Mouse (Mus musculus) liver, embryonic 16.5 days (tissue): ENCODE data around the gene Rpl29. TPM values are rescaled to one million over a fixed set of nuclear protein-coding genes. Genes with fewer than 3 reads are reported as not detected.

Experiments
- ATAC-seq: fragments of 200-750 bp; cut with Nextera tagmentation; 2 replicates; pipeline ENCODE4 v1.8.0; 2017; ENCODE audit warnings: low read depth, mild to moderate bottlenecking, moderate number of reproducible peaks, moderate library complexity
- H3K27ac ChIP-seq: fragments of 300-500 bp; sonication (generic); 2 replicates; pipeline ENCODE4 v1.5.1; 2014; ENCODE audit warnings: mild to moderate bottlenecking, low read length
- H3K27me3 ChIP-seq: fragments of 300-500 bp; sonication (generic); 2 replicates; pipeline ENCODE4 v1.6.1; 2014; ENCODE audit warnings: low read depth, low read length, mixed read lengths; ENCODE audit not compliant: control insufficient read depth, insufficient read depth
- H3K36me3 ChIP-seq: fragments of 300-500 bp; sonication (generic); 2 replicates; pipeline ENCODE4 v1.6.1; 2014; ENCODE audit warnings: mild to moderate bottlenecking; ENCODE audit not compliant: control insufficient read depth, insufficient read depth
- H3K4me1 ChIP-seq: fragments of 300-500 bp; sonication (generic); 2 replicates; pipeline ENCODE4 v1.6.1; 2014; ENCODE audit warnings: low read depth, low read length, mixed read lengths; ENCODE audit not compliant: control insufficient read depth
- H3K4me2 ChIP-seq: fragments of 300-500 bp; sonication (generic); 2 replicates; pipeline ENCODE4 v1.6.1; 2014; ENCODE audit warnings: low read depth, low read length, mixed read lengths
- H3K4me3 ChIP-seq: fragments of 300-500 bp; sonication (generic); 2 replicates; pipeline ENCODE4 v1.5.1; 2014; ENCODE audit warnings: low read depth, mild to moderate bottlenecking, low read length
- H3K9ac ChIP-seq: fragments of 300-500 bp; sonication (generic); 2 replicates; pipeline ENCODE4 v1.6.1; 2014; ENCODE audit warnings: low read depth, low read length
- H3K9me3 ChIP-seq: fragments of 300-500 bp; sonication (generic); replicated peaks from 2 replicates; pipeline ENCODE4 v1.6.1; 2016; ENCODE audit warnings: low read length; ENCODE audit not compliant: control insufficient read depth
- WGBS: fragments of 180-500 bp; shearing (Covaris S2); extraction: QIAGEN DNeasy Blood & Tissue Kit; methylation state at CpG from one replicate; pipeline ENCODE4 v1.1.7; 2014; ENCODE audit not compliant: insufficient replicate concordance; 5-methylcytosine and 5-hydroxymethylcytosine counted together
- polyA plus RNA-seq: library from polyadenylated mRNA; unstranded; fragments of >200 nt; fragmentation: Nextera tagmentation; extraction: Ambion mirVana; gene quantifications from 2 replicates; pipeline ENCODE4 v1.2.1, GENCODE M21; 2015

The Rpl29 gene
- polyA plus RNA-seq, 1 experiment from 2014 or later: 452 TPM

GRCm38 (mm10) chr9:106450661-106451060 is 21.4 kb downstream of the Rpl29 start:
- Histone ChIP-seq H3K4me1 (peaks cover 45% of the 10 kb centered on the region), H3K27ac (peak overlapping the region; percentile 35; the same call in 1 of the 2 replicates), H3K27me3 (peaks cover 31% of the 10 kb centered on the region), H3K4me2 (peak overlapping the region; percentile 57; the same call in 1 of the 2 replicates), H3K36me3 (no peaks in the 10 kb centered on the region), H3K9ac (no peak overlapping the region), H3K9me3 (no peaks in the 10 kb centered on the region), H3K4me3 (no peak overlapping the region)
- ATAC-seq: no peak
- 41% methylated on average over 9 of the region's 9 CpGs for WGBS

- no peak for ATAC-seq
- no peak overlapping the region for H3K9ac ChIP-seq
- no peak overlapping the region for H3K27ac ChIP-seq
- H3K36me3 ChIP-seq: no peaks in the 10 kb centered on the region
- H3K4me3 ChIP-seq: no peak overlapping the region
- peaks cover 31% of the 10 kb centered on the region for H3K27me3 ChIP-seq
- 69% methylated on average over 11 of the region's 11 CpGs for WGBS
- no peaks in the 10 kb centered on the region for H3K9me3 ChIP-seq
- 0 out of 2 replicates have a peak overlapping the region, but pooled peaks have one; percentile 6 for H3K4me2 ChIP-seq
- H3K4me1 ChIP-seq: peaks cover 40% of the 10 kb centered on the region
These were observed 22.0 kb downstream of the Rpl29 start for GRCm38 (mm10) chr9:106451298-106451697.

- H3K4me3 ChIP-seq: no peak overlapping the region
- no peak overlapping the region for H3K4me2 ChIP-seq
These were observed 22.6 kb downstream of the Rpl29 start for GRCm38 (mm10) chr9:106451899-106452298.

GRCm38 (mm10) chr9:106452351-106452750 is 23.1 kb downstream of the Rpl29 start:
- H3K9me3 ChIP-seq: no peaks in the 10 kb centered on the region
- no peak overlapping the region for H3K9ac ChIP-seq
- no peak overlapping the region for H3K4me2 ChIP-seq
- 50% methylated on average over 6 of the region's 6 CpGs for WGBS
- peaks cover 31% of the 10 kb centered on the region for H3K27me3 ChIP-seq
- no peaks in the 10 kb centered on the region for H3K36me3 ChIP-seq
- H3K27ac ChIP-seq: no peak overlapping the region
- peaks cover 31% of the 10 kb centered on the region for H3K4me1 ChIP-seq
- H3K4me3 ChIP-seq: no peak overlapping the region
- ATAC-seq: no peak

More at GRCm38 (mm10) chr9:106451899-106452298, 22.6 kb downstream of the Rpl29 start:
- Histone ChIP-seq H3K9ac (no peak overlapping the region), H3K9me3 (no peaks in the 10 kb centered on the region), H3K4me1 (peaks cover 34% of the 10 kb centered on the region), H3K27me3 (peaks cover 31% of the 10 kb centered on the region), H3K27ac (no peak overlapping the region), H3K36me3 (no peaks in the 10 kb centered on the region)
- WGBS: 34% methylated on average over 2 of the region's 2 CpGs
- ATAC-seq: no peak

GRCm38 (mm10) chr9:106452821-106453220 is 23.6 kb downstream of the Rpl29 start:
- peak overlapping the region; percentile 76 for H3K4me2 ChIP-seq
- no peaks in the 10 kb centered on the region for H3K9me3 ChIP-seq
- peaks cover 31% of the 10 kb centered on the region for H3K27me3 ChIP-seq
- ATAC-seq: peak; percentile 14; the same call in 1 of the 2 replicates
- WGBS: 28% methylated on average over 7 of the region's 7 CpGs
- H3K36me3 ChIP-seq: no peaks in the 10 kb centered on the region
- no peak overlapping the region for H3K9ac ChIP-seq
- peaks cover 28% of the 10 kb centered on the region for H3K4me1 ChIP-seq
- H3K27ac ChIP-seq: no peak overlapping the region; the same call in 1 of the 2 replicates
- peak overlapping the region; percentile 65; the same call in 1 of the 2 replicates for H3K4me3 ChIP-seq

GRCm38 (mm10) chr9:106453271-106454070 is 24.2 kb downstream of the Rpl29 start, which contains the start of gene Pcbp4:
Gene Pcbp4 (plus strand): TSS chr9:106453291.
- H3K27ac ChIP-seq: peak within 1 kb of the TSS; percentile 47
- H3K4me2 ChIP-seq: peak within 1 kb of the TSS; percentile 76
- peak; percentile 73 for ATAC-seq
- under 1% methylated on average over 53 of the region's 74 CpGs for WGBS
- no peaks in the 10 kb centered on the region for H3K36me3 ChIP-seq
- peaks cover 31% of the 10 kb centered on the region for H3K27me3 ChIP-seq
- peak within 1 kb of the TSS; percentile 65 for H3K4me3 ChIP-seq
- H3K9ac ChIP-seq: peak within 1 kb of the TSS; percentile 47
- peaks cover 22% of the 10 kb centered on the region for H3K4me1 ChIP-seq
- H3K9me3 ChIP-seq: no peaks in the 10 kb centered on the region

GRCm38 (mm10) chr9:106454071-106454761 is 25.0 kb downstream of the Rpl29 start:
- H3K27me3 ChIP-seq: peaks cover 31% of the 10 kb centered on the region
- H3K9me3 ChIP-seq: no peaks in the 10 kb centered on the region
- peak; percentile 3; the same call in 1 of the 2 replicates for ATAC-seq
- H3K4me1 ChIP-seq: peaks cover 19% of the 10 kb centered on the region
- H3K36me3 ChIP-seq: no peaks in the 10 kb centered on the region
- peak overlapping the region; percentile 76 for H3K4me2 ChIP-seq
- 8% methylated on average over 19 of the region's 20 CpGs for WGBS
- no peak overlapping the region; the same call in 1 of the 2 replicates for H3K27ac ChIP-seq
- H3K4me3 ChIP-seq: peak overlapping the region; percentile 65
- peak overlapping the region; percentile 47 for H3K9ac ChIP-seq

- H3K27me3 ChIP-seq: peaks cover 31% of the 10 kb centered on the region
- peak overlapping the region; percentile 38; the same call in 1 of the 2 replicates for H3K4me2 ChIP-seq
- H3K27ac ChIP-seq: no peak overlapping the region
- H3K9ac ChIP-seq: no peak overlapping the region; the same call in 1 of the 2 replicates
- no peaks in the 10 kb centered on the region for H3K36me3 ChIP-seq
- H3K4me1 ChIP-seq: peaks cover 19% of the 10 kb centered on the region
- H3K9me3 ChIP-seq: no peaks in the 10 kb centered on the region
- 25% methylated on average over 17 of the region's 17 CpGs for WGBS
- peak overlapping the region; percentile 13; the same call in 1 of the 2 replicates for H3K4me3 ChIP-seq
- ATAC-seq: no peak
These were observed 25.8 kb downstream of the Rpl29 start for GRCm38 (mm10) chr9:106454888-106455681.
